Mouse (Mus musculus) urinary bladder, postnatal 10 days (tissue): ENCODE data around the gene Nucb1.

Experiments used
- DNase-seq: peaks from one replicate; pipeline ENCODE4 v3.0.0; 2022; ENCODE audit warnings: low spot score

Nucb1 gene

DNA sequence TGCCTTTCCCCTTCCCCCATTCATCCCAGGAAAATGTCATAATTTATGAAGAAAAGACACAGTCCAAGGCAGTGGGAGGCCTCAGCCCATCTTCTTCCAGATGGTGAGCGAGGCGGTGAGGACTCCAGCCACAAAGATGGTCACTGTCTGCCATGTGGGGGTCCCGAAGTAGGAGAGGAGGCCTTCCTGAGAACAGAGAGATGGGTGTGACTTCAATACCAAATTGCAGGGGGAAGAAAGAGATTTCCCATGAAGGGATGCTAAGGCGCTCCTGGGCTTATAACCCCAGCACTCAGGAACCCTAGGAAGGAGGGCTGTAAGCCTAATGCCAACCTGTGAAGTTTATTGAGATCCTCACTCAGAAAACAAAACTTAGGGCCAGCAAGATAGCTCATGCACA, 48.4 kb downstream of the Nucb1 start:
- no peak for DNase-seq

DNA sequence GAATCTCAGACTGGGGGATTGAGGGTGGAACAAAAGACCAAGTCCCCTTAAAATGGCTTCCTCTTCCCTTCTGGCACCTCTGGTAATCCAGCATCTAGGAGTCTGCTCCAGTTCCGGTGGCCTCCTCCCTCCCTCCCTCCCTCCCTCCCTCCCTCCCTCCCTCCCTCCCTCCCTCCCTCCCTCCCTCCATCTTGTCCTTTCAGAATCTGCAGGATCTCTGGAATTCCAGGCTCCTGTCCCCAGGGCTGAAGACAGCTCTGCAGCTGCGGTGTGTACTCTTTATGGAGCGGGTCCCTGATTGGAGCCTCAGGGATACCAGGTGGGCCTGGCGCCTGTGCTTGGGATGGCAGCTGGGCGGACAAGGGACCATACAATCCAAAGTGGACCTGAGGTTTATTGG, 48.9 kb downstream of the Nucb1 start:
- DNase-seq = no peak

DNA sequence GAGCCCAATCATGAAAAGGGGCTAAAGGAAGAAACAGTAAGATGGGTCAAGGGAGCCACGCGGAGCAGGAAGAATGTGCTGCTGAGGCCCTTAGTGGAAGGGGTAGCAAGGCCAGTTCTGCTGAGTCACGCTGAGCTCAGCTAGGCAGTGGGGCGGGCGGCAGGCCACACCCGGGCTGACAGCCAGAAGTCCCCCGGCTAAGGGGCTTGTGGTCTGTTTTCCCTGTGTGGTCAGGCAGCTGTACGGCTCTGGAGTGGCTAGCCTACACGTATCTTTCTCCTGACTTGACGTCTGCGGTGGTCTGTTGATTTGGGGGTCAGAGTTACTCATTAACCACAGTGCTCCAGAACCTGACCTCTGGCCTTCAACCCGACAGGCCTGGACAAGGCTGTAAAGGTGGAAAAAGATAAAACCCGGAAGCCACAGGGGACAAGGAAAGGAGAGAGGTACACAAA, 49.3 kb downstream of the Nucb1 start:
- no peak for DNase-seq

DNA sequence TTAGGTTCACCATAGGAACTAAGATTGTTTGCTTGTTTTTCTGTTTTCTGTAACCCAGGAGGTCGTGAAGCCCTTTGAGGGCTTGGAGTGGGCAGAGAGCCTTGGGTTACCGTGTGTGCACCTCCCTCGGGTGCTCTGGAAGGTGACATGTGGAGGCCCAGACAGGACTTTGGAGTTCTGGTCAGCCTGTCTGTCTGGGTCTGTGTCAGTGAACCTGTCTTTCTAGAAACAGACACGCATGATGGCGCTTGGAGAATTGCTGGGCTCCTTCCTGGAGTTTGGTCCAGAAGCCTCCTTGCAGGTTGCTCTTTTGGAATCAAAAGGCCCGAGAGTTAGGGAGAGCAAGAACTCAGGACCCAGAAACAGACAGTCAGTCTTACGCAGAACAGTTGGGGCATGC, 49.8 kb downstream of the Nucb1 start:
- no peak for DNase-seq

DNA sequence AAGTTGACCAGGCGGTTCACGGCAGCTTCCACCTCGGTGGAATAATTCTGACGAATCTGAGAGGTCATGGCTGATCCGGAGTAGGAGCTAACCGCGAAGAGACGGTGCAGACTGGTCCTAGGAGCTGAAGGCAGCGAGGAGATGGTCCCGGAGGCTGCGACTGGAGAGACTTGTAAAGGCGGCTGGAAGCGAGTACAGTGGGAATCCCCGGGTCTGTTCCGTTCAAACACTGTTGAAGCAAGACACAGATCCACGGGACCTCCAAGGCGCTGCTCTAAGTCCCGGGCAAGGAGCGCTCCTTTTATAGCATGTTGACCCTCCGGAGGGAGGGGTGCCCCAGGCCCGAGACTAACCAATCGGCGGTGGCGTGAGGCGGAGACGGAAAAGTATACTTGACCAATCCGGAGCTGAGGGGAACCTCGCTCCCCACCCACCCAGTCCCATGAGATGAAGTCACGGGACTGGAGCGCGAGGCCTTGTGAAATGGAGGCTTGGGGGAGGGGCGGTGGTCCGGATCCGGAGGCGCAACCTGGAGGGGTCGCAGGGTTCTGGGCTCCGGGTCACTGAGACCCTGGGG, 50.6 kb downstream of the Nucb1 start, which contains the start of gene Ftl1:
Gene Ftl1, minus strand, starts transcription at position 321 of the 577 bp plus-strand sequence.
- DNase-seq = peak; percentile 92

DNA sequence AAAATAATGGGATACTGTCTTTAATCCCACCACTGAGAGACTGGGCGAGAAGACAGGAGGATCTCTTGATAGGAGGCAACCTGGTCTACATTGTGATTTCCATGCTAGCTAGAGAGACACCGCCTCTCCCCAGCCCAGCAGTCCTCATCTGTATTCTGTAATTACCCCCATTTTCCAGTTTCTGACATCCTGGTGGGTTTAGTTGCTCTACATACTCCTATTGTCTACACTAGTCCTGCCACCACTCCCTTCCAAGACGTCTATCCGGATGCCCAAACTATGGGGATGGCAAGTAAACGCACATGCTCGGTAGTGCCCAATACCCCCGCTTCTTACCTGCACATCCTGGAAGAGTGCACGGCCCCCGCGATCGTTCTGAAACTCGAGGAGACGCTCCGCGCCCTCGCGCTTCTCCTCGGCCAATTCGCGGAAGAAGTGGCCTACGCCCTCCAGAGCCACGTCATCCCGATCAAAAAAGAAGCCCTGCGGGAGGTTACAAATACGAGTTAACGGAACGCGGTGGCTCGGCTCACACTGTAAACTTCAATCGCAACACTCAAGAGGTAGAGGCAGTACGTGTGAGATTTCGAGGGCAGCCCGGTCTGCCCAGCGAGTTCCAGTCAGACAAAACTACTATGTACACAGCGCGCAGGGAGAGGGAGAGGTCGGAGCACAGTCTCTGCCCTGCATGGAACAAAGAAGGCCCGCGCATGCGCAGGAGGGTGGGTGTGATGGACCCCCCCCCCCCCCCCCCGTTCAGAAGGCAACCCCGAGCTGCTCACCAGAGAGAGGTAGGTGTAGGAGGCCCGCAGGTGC, 51.2 kb downstream of the Nucb1 start:
- peak; percentile 58 for DNase-seq

DNA sequence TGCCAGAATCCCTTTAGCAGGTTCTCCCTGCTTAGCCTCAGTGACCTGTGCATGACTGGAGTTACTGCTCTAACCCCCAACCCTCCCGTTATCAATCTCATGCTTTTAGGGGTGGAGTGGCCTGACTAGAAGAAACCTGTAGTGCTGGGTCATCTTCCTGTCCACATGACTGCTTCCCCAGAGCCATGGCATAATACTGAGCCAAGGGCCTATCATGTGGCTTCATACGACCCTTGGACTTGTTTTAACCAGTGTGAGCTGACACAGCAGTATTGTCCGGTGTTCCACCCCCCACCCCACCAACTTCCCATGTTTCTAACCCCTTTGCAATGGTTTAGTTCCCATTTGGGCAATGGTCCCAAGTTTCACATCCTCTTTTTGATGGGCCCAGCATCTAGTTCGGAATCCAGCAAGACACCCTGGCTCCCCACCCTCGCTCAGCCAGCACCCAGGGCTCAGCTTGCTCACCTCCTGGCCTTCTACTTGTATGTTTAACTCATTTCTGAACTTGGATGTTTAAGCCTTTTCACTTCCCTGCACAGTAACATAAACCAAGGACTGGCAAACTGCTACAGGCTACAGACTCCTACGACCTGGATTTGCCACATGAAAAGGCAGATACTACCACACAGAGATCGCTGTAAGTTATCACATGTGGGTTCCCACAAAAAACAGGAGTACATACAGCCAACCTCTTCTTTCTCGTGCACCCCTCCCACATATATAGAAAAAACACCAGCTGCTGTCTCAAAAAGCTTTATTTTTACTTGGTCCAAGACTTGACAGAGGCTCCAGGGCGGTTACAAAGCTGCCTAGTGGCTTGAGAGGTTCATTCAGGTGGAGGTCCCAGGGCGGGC, 52.8 kb downstream of the Nucb1 start:
- no peak for DNase-seq

DNA sequence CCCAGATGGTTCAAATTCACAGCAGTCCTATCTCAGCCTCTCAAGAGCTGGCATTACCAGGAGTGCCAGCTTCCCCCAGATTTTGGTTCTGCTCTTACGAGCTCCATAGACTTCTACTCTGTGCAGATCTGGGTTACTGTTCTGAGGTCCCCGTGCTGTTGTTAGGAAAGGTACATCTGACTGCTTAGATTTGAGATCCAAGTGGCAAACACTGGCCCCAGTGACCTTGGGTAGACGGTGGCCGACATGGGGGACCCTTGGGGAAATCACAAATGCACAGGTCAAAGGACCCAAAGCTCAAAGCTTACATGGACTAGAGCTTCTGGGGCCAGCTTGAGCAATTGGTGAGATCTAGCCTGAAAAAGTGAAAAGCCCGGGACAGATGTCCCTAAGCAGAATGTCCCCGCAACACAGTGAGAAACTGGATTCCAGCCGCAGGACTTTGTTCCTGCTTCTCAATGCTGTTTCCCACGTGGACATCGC, 53.4 kb downstream of the Nucb1 start:
- DNase-seq = no peak

DNA sequence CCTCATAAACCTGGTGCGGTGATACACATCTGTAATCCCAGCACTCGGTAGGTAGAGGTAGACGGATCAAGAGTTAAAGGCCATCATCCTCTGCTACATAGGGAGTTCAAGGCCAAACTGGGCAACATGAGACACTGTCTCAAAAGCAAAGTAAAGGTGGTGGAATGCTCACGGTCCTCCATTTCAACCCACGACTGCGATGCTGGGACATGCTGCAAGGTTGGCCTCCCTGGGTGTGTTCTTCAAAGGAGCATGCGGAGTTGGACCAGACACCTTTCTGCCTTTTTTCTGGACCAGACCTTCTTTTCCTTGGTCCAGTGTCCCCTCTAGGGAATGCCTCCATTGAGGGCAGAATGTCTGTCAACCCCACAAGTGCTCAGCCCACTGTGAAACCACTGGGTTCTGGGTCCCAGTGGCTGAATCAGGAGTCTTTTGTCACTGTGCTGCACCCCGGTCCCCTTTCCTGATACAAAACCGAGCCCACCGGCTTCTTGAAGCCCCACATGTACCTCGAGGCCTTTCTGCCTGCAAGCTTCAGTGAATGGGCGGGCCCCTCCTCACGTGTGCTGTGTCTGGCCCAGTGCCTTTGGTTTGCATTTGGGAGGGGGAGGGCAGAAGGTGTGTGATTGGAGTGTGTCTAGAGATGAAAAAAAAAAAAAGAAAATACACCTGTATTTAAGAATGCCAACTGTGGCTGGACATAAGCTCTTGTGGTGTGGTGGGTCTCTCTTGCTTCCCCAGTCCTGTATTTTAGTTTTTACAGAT, 54.1 kb downstream of the Nucb1 start:
- DNase-seq = no peak

DNA sequence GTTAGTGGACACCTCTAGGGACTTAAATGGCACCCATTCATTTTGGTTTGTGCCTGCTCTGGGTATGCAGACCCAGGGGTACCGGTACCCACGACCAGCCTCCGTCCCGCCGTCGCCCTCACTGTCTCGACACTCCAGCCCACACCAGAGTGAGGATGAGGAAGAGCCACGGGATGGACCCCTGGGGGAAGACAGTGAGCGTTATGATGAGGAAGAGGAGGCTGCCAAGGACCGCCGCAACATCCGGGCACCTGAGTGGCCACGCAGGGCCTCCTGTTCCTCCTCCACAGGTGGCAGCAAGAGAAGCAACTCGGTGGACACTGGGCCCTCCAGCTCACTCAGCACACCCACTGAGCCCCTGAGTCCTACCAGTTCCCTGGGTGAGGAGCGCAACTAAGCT, 55.2 kb downstream of the Nucb1 start:
- DNase-seq = no peak

DNA sequence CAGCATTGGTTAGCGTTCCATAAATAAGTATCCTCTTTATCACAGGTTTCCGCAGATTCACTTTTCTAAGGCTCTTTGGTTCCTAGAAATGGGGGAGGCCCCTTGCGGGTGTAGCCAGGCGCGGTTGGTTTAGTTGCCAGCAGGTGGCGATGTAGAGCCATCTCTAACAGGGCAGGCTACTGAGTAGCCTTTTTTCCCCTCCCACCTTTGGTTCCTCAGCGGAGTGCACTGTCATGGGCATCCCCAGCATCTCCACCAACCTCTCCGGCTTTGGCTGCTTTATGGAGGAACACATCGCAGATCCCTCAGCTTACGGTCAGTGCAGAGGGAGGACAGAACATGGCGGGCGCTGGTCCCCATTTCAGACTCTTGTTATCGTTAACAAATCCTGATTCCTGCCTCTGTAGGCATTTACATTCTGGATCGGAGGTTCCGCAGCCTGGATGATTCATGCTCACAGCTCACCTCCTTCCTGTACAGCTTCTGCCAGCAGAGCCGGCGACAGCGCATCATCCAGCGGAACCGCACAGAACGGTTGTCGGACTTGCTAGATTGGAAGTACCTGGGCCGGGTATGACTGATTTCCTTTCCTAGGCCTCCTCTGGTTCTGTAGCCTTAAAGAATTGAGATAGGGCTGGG, 58.7 kb downstream of the Nucb1 start:
- DNase-seq = no peak

DNA sequence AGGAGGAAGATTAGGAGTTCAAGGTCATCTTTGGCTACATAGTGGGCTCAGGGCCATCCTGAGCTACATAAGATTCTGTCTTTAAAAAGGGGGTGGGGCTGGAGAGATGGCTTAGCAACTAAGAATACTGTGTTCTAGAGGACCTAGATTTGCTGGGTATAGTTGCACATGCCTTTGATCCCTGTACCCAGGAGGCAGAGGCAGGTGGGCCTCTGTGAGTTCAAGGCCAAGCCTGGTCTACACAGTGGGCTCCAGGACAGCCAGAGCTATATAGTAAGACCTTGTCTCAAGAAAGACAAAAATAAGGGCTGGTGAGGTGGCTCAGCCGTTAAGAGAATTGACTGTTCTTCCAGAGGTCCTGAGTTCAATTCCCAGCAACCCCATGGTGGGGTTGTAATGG, 60.2 kb downstream of the Nucb1 start:
- no peak for DNase-seq

DNA sequence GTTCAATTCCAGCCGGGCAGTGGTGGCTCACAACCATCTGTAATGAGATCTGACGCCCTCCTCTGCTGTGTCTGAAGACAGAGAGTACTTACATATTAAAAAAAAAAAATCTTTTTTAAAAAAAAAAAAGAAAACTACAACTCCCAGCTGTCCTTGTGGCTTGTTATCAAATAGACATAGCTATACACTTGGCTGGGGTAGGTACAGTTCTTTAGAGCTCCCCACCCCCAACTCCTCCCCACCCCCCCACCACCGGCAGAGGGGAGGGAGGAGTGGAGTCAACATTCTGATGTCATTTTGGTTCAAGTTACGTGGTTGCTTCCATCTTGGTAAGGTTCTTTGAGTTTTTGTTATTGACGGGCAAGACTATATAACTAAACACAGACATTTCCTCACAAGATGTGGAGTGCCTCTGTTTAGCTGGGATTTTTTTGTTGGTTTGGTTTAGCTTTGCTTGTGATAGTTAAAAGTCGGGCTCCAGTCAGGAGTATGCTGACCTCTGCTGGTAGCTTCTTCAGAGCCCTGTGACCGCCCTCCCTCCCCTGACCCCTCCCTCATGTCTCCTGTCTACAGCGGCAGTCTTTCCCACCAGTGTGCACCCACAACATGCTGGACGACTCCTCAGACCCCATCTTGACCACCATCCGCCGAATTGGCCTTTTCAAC, 62.7 kb downstream of the Nucb1 start:
- no peak for DNase-seq

DNA sequence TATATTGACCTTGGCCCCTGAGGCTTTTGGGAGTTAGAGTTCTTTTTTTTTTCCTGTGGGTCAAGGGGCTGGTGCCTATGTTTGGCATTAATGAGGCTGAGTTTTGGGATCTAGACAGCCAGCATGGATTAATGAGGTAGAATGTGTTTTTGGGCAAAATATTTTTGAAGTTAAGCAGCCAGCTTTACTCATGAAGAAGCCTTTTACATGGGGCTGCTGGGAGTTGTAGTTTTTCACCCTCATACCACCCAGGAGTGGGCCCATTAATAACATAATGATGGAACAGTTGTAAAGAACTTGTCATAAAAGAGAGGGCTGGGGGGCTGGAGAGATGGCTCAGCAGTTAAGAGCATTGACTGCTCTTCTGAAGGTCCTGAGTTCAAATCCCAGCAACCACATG, 63.6 kb downstream of the Nucb1 start:
- no peak for DNase-seq

DNA sequence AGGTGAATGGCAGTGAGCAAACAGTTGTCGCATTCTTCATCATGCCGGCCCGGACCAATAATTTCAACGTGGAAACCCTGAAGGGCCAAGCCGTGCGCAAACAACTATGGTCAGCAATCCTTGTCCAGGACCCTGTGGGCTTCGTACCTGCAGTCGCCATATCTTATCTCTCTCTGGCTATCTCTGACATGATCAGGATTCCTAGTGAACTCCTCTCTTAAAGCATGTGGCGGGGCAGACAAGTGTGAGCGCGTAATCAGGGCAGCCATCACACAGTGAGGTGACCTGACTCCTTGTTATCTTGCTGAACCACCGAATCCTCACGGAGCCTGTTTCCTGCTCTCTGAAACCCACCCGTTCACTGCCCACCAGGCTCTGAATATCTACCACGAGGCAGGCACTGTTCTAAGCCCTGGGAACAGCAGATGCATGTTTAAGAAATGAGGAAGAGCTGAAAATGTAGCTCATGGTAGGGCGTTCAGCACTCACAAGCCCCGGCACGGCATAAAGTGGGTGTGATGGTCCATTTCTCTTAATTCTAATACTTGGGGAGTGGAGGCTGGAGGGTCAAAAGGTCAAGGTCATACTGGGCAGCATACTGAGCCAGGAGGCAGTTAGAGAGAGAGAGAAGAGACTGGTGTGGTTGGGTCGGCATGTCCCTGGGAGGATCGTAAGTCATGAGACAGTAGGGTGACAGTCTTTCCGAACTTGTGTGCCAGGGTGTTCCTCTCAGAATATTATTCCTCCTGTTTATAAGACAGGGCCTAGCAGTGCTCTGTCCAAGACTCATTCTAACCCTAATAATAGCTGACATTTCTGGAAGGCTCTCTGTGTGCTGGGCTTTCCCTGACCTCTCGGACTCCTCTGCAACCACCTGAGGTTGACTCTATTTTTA, 66.4 kb downstream of the Nucb1 start:
- DNase-seq = no peak
